Mouse (Mus musculus): Measurements from ENCODE around the gene Psma2. TPM values are rescaled to one million over a fixed set of nuclear protein-coding genes. Genes with fewer than 3 reads are reported as not detected.
A peak's percentile ranks its signal among the peaks of the same experiment; 100 is the strongest.

Gene Psma2
- 10 to 100 TPM; 72.7 to 79.6 TPM for total RNA-seq (2021)
- long read RNA-seq, experiment 1, transcript Psma2-201 (8 exons, 2,911 nt): major isoform, 167 of 176 reads
- long read RNA-seq, experiment 1, partial matches to known transcripts: 5 of 176 reads
- long read RNA-seq, experiment 1, other reads (novel, unspliced or antisense): 4 of 176 reads
- long read RNA-seq, experiment 2, transcript Psma2-201 (8 exons, 2,911 nt): major isoform, 117 of 130 reads
- long read RNA-seq, experiment 2, partial matches to known transcripts: 6 of 130 reads
- long read RNA-seq, experiment 2, other reads (novel, unspliced or antisense): 7 of 130 reads

- DNase-seq (ENCODE audit: low spot score in 2 of 2): peak; percentile 92 to 95
Measured at GRCm38 (mm10) chr13:14612926-14613529, at the start of gene Psma2, which contains the start of gene Mrpl32. TSS of gene Psma2 (plus strand) at chr13:14613240. TSS of gene Mrpl32 (minus strand) at chr13:14613165.

DNA sequence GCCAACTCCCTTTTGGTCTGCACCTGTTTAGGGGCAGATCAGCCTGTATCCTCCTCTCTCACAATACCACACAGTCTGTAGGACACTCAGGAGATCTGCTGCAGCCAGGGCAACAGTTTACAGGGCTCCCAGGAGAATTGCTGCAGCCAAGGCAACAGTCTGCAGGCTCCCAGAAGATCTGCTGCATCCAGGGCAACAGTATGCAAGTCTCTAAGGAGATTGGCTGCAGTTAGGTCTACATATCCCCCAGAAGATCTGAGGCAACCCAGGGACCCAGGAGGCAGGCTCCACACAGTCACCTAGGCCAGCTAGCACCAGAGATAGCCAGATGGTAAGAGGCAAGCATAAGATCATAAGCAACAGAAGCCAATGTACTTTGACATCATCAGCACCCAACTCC lies 38.9 kb upstream of the Psma2 start:
- DNase-seq (ENCODE audit: low spot score in 2 of 2): no peak

- DNase-seq (ENCODE audit: low spot score in 2 of 2): no peak
Measured at GRCm38 (mm10) chr13:14580392-14580791, 32.6 kb upstream of the Psma2 start.

GRCm38 (mm10) chr13:14602744-14603143 lies 10.3 kb upstream of the Psma2 start:
- DNase-seq (ENCODE audit: low spot score in 2 of 2): no peak

- DNase-seq (ENCODE audit: low spot score in 2 of 2): no peak
Measured at GRCm38 (mm10) chr13:14607616-14608015, 5.4 kb upstream of the Psma2 start.

GRCm38 (mm10) chr13:14612463-14612862 lies 577 bp upstream of the Psma2 start:
- DNase-seq (ENCODE audit: low spot score in 2 of 2): no peak

DNA sequence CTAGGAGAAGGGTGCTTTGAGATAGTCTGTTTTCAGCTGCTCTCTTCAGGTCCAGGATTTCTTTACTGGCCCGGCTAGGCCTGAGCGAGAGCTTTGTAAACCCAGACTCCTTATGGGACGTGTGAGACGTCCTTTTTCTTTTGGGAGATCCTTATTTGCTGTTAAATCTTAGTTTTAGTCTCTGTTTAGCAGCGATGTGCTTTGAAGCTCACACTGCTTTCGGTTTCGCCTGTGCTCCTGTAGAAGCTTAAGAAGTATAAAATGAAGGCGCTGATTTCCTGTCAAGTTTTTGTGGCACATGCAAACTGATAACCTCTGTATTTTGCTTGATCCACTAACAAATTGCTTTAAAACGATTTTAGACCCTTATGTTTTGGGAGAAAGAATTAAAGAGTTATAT lies 513 bp downstream of the Psma2 start:
- no peak for DNase-seq (ENCODE audit: low spot score in 2 of 2)

DNA sequence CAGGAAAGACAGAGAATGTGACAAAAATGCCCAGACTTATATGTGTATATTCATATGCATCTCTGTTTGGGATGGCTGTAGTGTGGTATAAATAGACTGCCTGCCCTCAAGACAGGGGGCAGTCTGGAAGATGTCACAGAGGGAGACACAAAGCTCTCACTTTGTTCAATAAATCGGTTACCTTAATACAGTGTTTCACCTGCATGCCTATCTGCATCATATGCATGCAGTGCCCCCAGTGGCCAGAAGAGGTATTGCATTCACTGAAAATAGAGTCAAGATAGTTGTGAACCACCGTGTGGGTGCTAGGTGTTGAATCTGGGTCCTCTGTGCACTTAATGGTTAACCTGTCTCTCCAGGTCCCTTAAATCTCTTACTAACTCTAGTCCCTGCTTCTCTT lies 5.7 kb downstream of the Psma2 start:
- DNase-seq (ENCODE audit: low spot score in 2 of 2): peak; percentile 22 to 52

- peak; percentile 81 to 94 for DNase-seq (ENCODE audit: low spot score in 2 of 2)
Measured at GRCm38 (mm10) chr13:14629726-14630641, 16.9 kb downstream of the Psma2 start, which contains the start of gene AW209491. TSS of gene AW209491 (plus strand) at chr13:14630154.

GRCm38 (mm10) chr13:14639998-14640397 lies 27.0 kb downstream of the Psma2 start:
- no peak for DNase-seq (ENCODE audit: low spot score in 2 of 2)

GRCm38 (mm10) chr13:14649301-14649700 lies 36.3 kb downstream of the Psma2 start:
- peak in 1 of 2 experiments; percentile 29 for DNase-seq (ENCODE audit: low spot score in 2 of 2)

DNA sequence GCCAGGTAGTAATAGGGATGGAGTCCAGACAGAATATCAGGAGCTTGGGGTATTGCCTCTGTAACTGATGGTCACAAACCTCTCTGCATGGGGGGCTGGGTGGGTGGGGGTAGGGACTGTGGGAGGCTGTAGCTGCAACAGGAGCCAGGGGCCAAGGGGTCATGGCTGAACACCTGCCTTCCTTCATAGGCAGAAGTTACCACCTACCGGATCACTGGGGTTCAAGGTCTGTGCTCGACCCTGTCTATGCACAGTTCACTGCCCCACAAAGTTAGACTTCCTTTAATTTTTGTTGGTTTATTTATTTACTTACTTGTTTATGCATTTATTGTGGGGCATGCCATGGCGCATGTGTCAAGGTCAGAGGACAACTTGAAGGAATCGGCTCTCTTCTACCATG lies 54.1 kb downstream of the Psma2 start:
- no peak for DNase-seq (ENCODE audit: low spot score in 2 of 2)

GRCm38 (mm10) chr13:14670342-14670741 lies 57.3 kb downstream of the Psma2 start:
- DNase-seq (ENCODE audit: low spot score in 2 of 2): peak in 1 of 2 experiments; percentile 28

- DNase-seq (ENCODE audit: low spot score in 2 of 2): no peak
Measured at GRCm38 (mm10) chr13:14688955-14689354, 75.9 kb downstream of the Psma2 start.

- DNase-seq (ENCODE audit: low spot score in 2 of 2): peak in 1 of 2 experiments; percentile 14
Measured at GRCm38 (mm10) chr13:14716801-14717200, 103.8 kb downstream of the Psma2 start.

DNA sequence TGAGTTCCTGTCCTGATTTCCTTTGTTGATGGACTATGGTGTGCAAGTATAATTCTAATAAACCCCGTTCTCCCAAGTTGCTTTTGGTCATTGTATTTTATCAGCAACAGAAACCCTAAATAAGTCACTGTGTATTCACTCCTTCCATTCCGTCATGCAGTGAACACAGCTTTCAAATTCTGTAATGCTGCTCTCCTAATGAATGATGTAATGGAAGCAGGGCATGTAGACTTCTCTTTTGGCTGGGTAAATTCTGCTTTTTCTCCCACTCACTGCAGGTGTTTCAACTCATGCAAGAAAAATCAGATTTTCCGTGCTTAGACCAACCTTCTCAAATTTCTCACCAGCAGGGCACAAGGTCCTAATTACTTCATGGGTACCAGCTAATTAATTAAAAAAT lies 104.7 kb downstream of the Psma2 start:
- DNase-seq (ENCODE audit: low spot score in 2 of 2): no peak

Other genes starting within 250 kb of the Psma2 start
- under 1 TPM; 0.42 to 0.44 TPM for gene Hecw1, start 90.0 kb upstream of the Psma2 start, total RNA-seq (2021)
- gene Mrpl32, start 75 bp upstream of the Psma2 start, total RNA-seq (2021): 10 to 100 TPM; 39.2 to 43.9 TPM
- 10 to 100 TPM; 10.3 TPM for gene AW209491, start 16.9 kb downstream of the Psma2 start, total RNA-seq (2021)

Measured in gastrocnemius, postnatal 4 days (tissue).